Mouse (Mus musculus): ENCODE results near the gene Pdxdc1.

GRCm38 (mm10) chr16:13840956-13841355 lies 62.0 kb downstream of the Pdxdc1 start:
- TF ChIP-seq CTCF (IDR thresholded peaks at IDR 0.05; ENCODE audit: low read depth, low read length): no peak
- TF ChIP-seq GATA1 (IDR thresholded peaks at IDR 0.05; ENCODE audit: borderline replicate concordance, low read length): no peak
- TF ChIP-seq POLR2AphosphoS5 (IDR thresholded peaks at IDR 0.05; ENCODE audit: insufficient replicate concordance, low read depth, low read length): no peak
- TF ChIP-seq TAL1 (conservative IDR thresholded peaks at IDR 0.05; ENCODE audit: low read depth, low read length): no peak

Measured in G1E (cell line).